Mouse (Mus musculus) ZHBTc4 (cell line): Measurements from ENCODE around the gene Acot8.

Experiments
- DNase-seq: peaks from one replicate; pipeline ENCODE4 v3.0.0-alpha.2; 2011; ENCODE audit warnings: low read depth, low spot score

Gene Acot8

GRCm38 (mm10) chr2:164804533-164805331, at the start of gene Acot8, which contains the start of gene Zswim3:
Gene Acot8 (minus strand): TSS chr2:164804882.
Gene Zswim3 (plus strand): TSS chr2:164805098.
- peak; percentile 100 for DNase-seq

GRCm38 (mm10) chr2:164850061-164850460, 45.4 kb upstream of the Acot8 start:
- DNase-seq: no peak

- peak; percentile 68 for DNase-seq
Observed at GRCm38 (mm10) chr2:164845782-164846181, 41.1 kb upstream of the Acot8 start.

- no peak for DNase-seq
Observed at GRCm38 (mm10) chr2:164835164-164835563, 30.5 kb upstream of the Acot8 start.

- no peak for DNase-seq
Observed at GRCm38 (mm10) chr2:164834531-164834930, 29.8 kb upstream of the Acot8 start.

- peak; percentile 98 for DNase-seq
Observed at GRCm38 (mm10) chr2:164833314-164833959, 28.8 kb upstream of the Acot8 start, which contains the start of gene Neurl2. Gene Neurl2 (minus strand): TSS chr2:164833456.

- DNase-seq: peak; percentile 86
Observed at GRCm38 (mm10) chr2:164832748-164833301, 28.1 kb upstream of the Acot8 start, which contains the start of gene Ctsa. Gene Ctsa (plus strand): TSS chr2:164832873.

GRCm38 (mm10) chr2:164832032-164832747, 27.5 kb upstream of the Acot8 start:
- no peak for DNase-seq

GRCm38 (mm10) chr2:164831029-164831428, 26.3 kb upstream of the Acot8 start:
- no peak for DNase-seq

- DNase-seq: peak; percentile 52
Observed at GRCm38 (mm10) chr2:164829090-164829489, 24.4 kb upstream of the Acot8 start.

- DNase-seq: no peak
Observed at GRCm38 (mm10) chr2:164828437-164828836, 23.8 kb upstream of the Acot8 start, which contains the start of gene Spata25. Gene Spata25 (minus strand): TSS chr2:164828537.

- DNase-seq: no peak
Observed at GRCm38 (mm10) chr2:164827146-164827850, 22.6 kb upstream of the Acot8 start.

- no peak for DNase-seq
Observed at GRCm38 (mm10) chr2:164825521-164825920, 20.8 kb upstream of the Acot8 start.

- peak; percentile 90 for DNase-seq
Observed at GRCm38 (mm10) chr2:164823969-164824368, 19.3 kb upstream of the Acot8 start.

- DNase-seq: no peak
Observed at GRCm38 (mm10) chr2:164823181-164823585, 18.5 kb upstream of the Acot8 start.

- DNase-seq: peak; percentile 99
Observed at GRCm38 (mm10) chr2:164822636-164823165, 18.0 kb upstream of the Acot8 start, which contains the start of gene Zswim1. Gene Zswim1 (plus strand): TSS chr2:164822686.

GRCm38 (mm10) chr2:164821060-164821459, 16.4 kb upstream of the Acot8 start:
- no peak for DNase-seq

GRCm38 (mm10) chr2:164817703-164818102, 13.0 kb upstream of the Acot8 start:
- peak; percentile 55 for DNase-seq

- peak; percentile 64 for DNase-seq
Observed at GRCm38 (mm10) chr2:164817206-164817605, 12.5 kb upstream of the Acot8 start.

GRCm38 (mm10) chr2:164815821-164816220, 11.1 kb upstream of the Acot8 start:
- no peak for DNase-seq

- DNase-seq: no peak
Observed at GRCm38 (mm10) chr2:164815348-164815747, 10.7 kb upstream of the Acot8 start.
